Mouse (Mus musculus) C2C12 (cell line): ENCODE data around the gene Gm10309.

Source experiments
- CEBPB ChIP-seq: IDR thresholded peaks from one replicate; pipeline ENCODE4 v1.6.1; 2011; ENCODE audit warnings: low read depth, mild to moderate bottlenecking, control low read depth, moderate library complexity
- CTCF ChIP-seq: IDR thresholded peaks from one replicate; pipeline ENCODE4 v1.5.1; 2011; ENCODE audit not compliant: control insufficient read depth, insufficient read depth, insufficient read length
- FOSL1 ChIP-seq: IDR thresholded peaks from one replicate; pipeline ENCODE4 v1.8.0; 2011; ENCODE audit warnings: mild to moderate bottlenecking, low read length; ENCODE audit not compliant: poor library complexity, insufficient read depth, severe bottlenecking
- MAX ChIP-seq: IDR thresholded peaks from one replicate; pipeline ENCODE4 v1.6.1; 2011; ENCODE audit warnings: mild to moderate bottlenecking, control low read depth
- MYOD1 ChIP-seq: IDR thresholded peaks from one replicate; pipeline ENCODE4 v1.6.1; 2011; ENCODE audit warnings: low read depth; ENCODE audit not compliant: control insufficient read depth, insufficient read length
- MYOG ChIP-seq: IDR thresholded peaks from one replicate; pipeline ENCODE4 v1.6.1; 2011; ENCODE audit not compliant: control insufficient read depth, insufficient read length; ENCODE audit errors: extremely low read depth
- USF1 ChIP-seq: IDR thresholded peaks from one replicate; pipeline ENCODE4 v1.6.1; 2011; ENCODE audit warnings: low read depth, mild to moderate bottlenecking, control low read depth, moderate library complexity

- TF ChIP-seq CTCF, result no peak
- no peak for TF ChIP-seq USF1
- no peak for TF ChIP-seq MYOD1
- TF ChIP-seq MYOG, result no peak
- TF ChIP-seq CEBPB, result no peak
- no peak for TF ChIP-seq FOSL1
- TF ChIP-seq MAX, result no peak
These were observed 17.6 kb upstream of the Gm10309 start for GRCm38 (mm10) chr17:86522649-86523048.
